Mouse (Mus musculus): ENCODE measurements around the gene Esam. TPM values are rescaled to one million over a fixed set of nuclear protein-coding genes. Genes with fewer than 3 reads are reported as not detected.

Gene Esam
- polyA plus RNA-seq (2015; fragmentation: Nextera tagmentation; extraction: Ambion mirVana): 16.2 and 18.2 TPM in 2 replicates

GRCm38 (mm10) chr9:37527396-37528224 lies at the start of gene Esam:
Gene Esam (plus strand): TSS chr9:37528078.
- peak; percentile 72 for ATAC-seq

GRCm38 (mm10) chr9:37485146-37485545 lies 42.7 kb upstream of the Esam start:
- Histone ChIP-seq H3K9ac (replicated peaks) (no peak overlapping the region), H3K36me3 (replicated peaks; ENCODE audit: insufficient read depth, low read length) (no peaks in the 10 kb centered on the region), H3K27me3 (ENCODE audit: insufficient read depth, low read length) (no peaks in the 10 kb centered on the region), H3K4me2 (ENCODE audit: low read depth, low read length) (no peak overlapping the region), H3K4me3 (ENCODE audit: low read depth, low read length) (no peak overlapping the region), H3K27ac (ENCODE audit: low read depth) (no peak overlapping the region), H3K4me1 (ENCODE audit: insufficient read depth) (peaks cover 9% of the 10 kb centered on the region), H3K9me3 (ENCODE audit: low read length) (no peaks in the 10 kb centered on the region)
- DNase-seq (no peak), ATAC-seq (no peak)
- WGBS (ENCODE audit: insufficient replicate concordance): 70% methylated on average over 5 of the region's 5 CpGs
- TF ChIP-seq CTCF (IDR thresholded peaks at IDR 0.05; ENCODE audit: low read depth) (no peak), EP300 (IDR thresholded peaks at IDR 0.05; ENCODE audit: low read depth) (no peak)

More at GRCm38 (mm10) chr9:37527396-37528224, at the start of gene Esam:
- H3K27ac ChIP-seq (ENCODE audit: low read depth): peak within 1 kb of the TSS; percentile 69
- H3K4me1 ChIP-seq (ENCODE audit: insufficient read depth): peaks cover 19% of the 10 kb centered on the region
- 5% methylated on average over 41 of the region's 41 CpGs for WGBS (ENCODE audit: insufficient replicate concordance)
- H3K36me3 ChIP-seq (replicated peaks; ENCODE audit: insufficient read depth, low read length): peaks cover 11% of the 10 kb centered on the region; the same call in 1 of the 2 replicates
- H3K4me3 ChIP-seq (ENCODE audit: low read depth, low read length): peak within 1 kb of the TSS; percentile 41
- H3K27me3 ChIP-seq (ENCODE audit: insufficient read depth, low read length): peaks cover 48% of the 10 kb centered on the region
- H3K9ac ChIP-seq (replicated peaks): peak within 1 kb of the TSS; percentile 55; the same call in 1 of the 2 replicates
- 0 out of 2 replicates have a peak, but pooled peaks have one; percentile 5 for TF ChIP-seq CTCF (IDR thresholded peaks at IDR 0.05; ENCODE audit: low read depth)
- no peak for TF ChIP-seq EP300 (IDR thresholded peaks at IDR 0.05; ENCODE audit: low read depth)
- H3K9me3 ChIP-seq (ENCODE audit: low read length): no peaks in the 10 kb centered on the region
- peak within 1 kb of the TSS; percentile 72 for H3K4me2 ChIP-seq (ENCODE audit: low read depth, low read length)
- peak; percentile 78 for DNase-seq

- TF ChIP-seq CTCF (IDR thresholded peaks at IDR 0.05; ENCODE audit: low read depth): no peak
- DNase-seq: no peak
- no peaks in the 10 kb centered on the region for H3K27me3 ChIP-seq (ENCODE audit: insufficient read depth, low read length)
- peaks cover 14% of the 10 kb centered on the region for H3K4me1 ChIP-seq (ENCODE audit: insufficient read depth)
- peak overlapping the region; percentile 98 for H3K4me2 ChIP-seq (ENCODE audit: low read depth, low read length)
- peak overlapping the region; percentile 90; the same call in 1 of the 2 replicates for H3K9ac ChIP-seq (replicated peaks)
- H3K27ac ChIP-seq (ENCODE audit: low read depth): peak overlapping the region; percentile 99
- peak overlapping the region; percentile 96 for H3K4me3 ChIP-seq (ENCODE audit: low read depth, low read length)
- H3K36me3 ChIP-seq (replicated peaks; ENCODE audit: insufficient read depth, low read length): no peaks in the 10 kb centered on the region
- H3K9me3 ChIP-seq (ENCODE audit: low read length): no peaks in the 10 kb centered on the region
- ATAC-seq: no peak
- 56% methylated on average over 4 of the region's 4 CpGs for WGBS (ENCODE audit: insufficient replicate concordance)
These were observed 39.8 kb upstream of the Esam start for GRCm38 (mm10) chr9:37488041-37488440.

GRCm38 (mm10) chr9:37488611-37489396 lies 39.1 kb upstream of the Esam start, which contains the start of gene Msantd2:
Gene Msantd2 (plus strand): TSS chr9:37489319.
- Histone ChIP-seq H3K27ac (ENCODE audit: low read depth) (peak within 1 kb of the TSS; percentile 99), H3K4me2 (ENCODE audit: low read depth, low read length) (peak within 1 kb of the TSS; percentile 98), H3K9me3 (ENCODE audit: low read length) (no peaks in the 10 kb centered on the region), H3K36me3 (replicated peaks; ENCODE audit: insufficient read depth, low read length) (no peaks in the 10 kb centered on the region), H3K27me3 (ENCODE audit: insufficient read depth, low read length) (no peaks in the 10 kb centered on the region), H3K4me1 (ENCODE audit: insufficient read depth) (peaks cover 14% of the 10 kb centered on the region), H3K9ac (replicated peaks) (peak within 1 kb of the TSS; percentile 90), H3K4me3 (ENCODE audit: low read depth, low read length) (peak within 1 kb of the TSS; percentile 96)
- TF ChIP-seq CTCF (IDR thresholded peaks at IDR 0.05; ENCODE audit: low read depth) (no peak), EP300 (IDR thresholded peaks at IDR 0.05; ENCODE audit: low read depth) (peak; percentile 12; the same call in 1 of the 2 replicates)
- ATAC-seq (peak; percentile 95), DNase-seq (peak; percentile 92)
- under 1% methylated on average over 43 of the region's 44 CpGs for WGBS (ENCODE audit: insufficient replicate concordance)

GRCm38 (mm10) chr9:37489446-37490120 lies 38.3 kb upstream of the Esam start:
- TF ChIP-seq CTCF (IDR thresholded peaks at IDR 0.05; ENCODE audit: low read depth) (no peak), EP300 (IDR thresholded peaks at IDR 0.05; ENCODE audit: low read depth) (no peak)
- peaks cover 14% of the 10 kb centered on the region for H3K4me1 ChIP-seq (ENCODE audit: insufficient read depth)
- H3K27ac ChIP-seq (ENCODE audit: low read depth): peak overlapping the region; percentile 99
- ATAC-seq: peak; percentile 59
- H3K36me3 ChIP-seq (replicated peaks; ENCODE audit: insufficient read depth, low read length): no peaks in the 10 kb centered on the region
- 1% methylated on average over 39 of the region's 75 CpGs for WGBS (ENCODE audit: insufficient replicate concordance)
- H3K9ac ChIP-seq (replicated peaks): peak overlapping the region; percentile 90
- H3K4me3 ChIP-seq (ENCODE audit: low read depth, low read length): peak overlapping the region; percentile 96
- H3K27me3 ChIP-seq (ENCODE audit: insufficient read depth, low read length): no peaks in the 10 kb centered on the region
- H3K9me3 ChIP-seq (ENCODE audit: low read length): no peaks in the 10 kb centered on the region
- peak overlapping the region; percentile 98 for H3K4me2 ChIP-seq (ENCODE audit: low read depth, low read length)
- DNase-seq: peak; percentile 59
